Mouse (Mus musculus) left cerebral cortex, postnatal 36 days (tissue): ENCODE results near the gene Uqcc2. TPM values are rescaled to one million over a fixed set of nuclear protein-coding genes. Genes with fewer than 3 reads are reported as not detected.

Source experiments
- DNase-seq, 2 experiments: peaks; one replicate each; pipeline ENCODE4 v3.0.0; 2021 to 2022; ENCODE audit warnings: low spot score in 2 of 2, mixed read lengths in 1 of 2
- intact Hi-C: fragments of 180-260 bp; cut with DNase I; formaldehyde crosslinking; loops from one replicate; pipeline ENCODE4 v1.15.1; 2025
- total RNA-seq, 2 experiments: library from RNA; stranded (reverse); gene quantifications; 2 replicates each; pipeline ENCODE4 v1.2.3; 2021

Uqcc2 gene
- total RNA-seq, 2 experiments from 2014 or later = 230 to 254 TPM

DNA sequence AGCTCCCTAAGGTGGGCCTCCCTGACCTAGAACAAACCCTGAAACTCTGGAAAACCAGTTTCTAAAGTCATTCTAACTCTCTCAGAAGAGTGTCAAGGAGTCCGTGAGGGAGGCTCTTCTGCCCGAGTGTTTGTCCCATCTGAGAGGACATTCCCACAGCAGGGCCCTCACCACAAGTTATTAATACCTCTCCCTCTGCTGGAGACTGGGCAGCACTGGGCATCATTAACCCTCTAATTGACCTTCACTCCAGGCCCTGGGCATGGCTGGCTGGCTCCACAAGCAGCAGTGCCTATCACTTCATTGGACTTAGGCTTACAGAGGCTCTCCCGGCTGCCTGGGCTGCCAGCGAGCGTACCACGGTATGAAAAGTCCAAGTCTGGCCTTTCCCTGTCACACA lies 24.7 kb upstream of the Uqcc2 start:
- intact Hi-C loops = no loop called here
- no peak for DNase-seq

DNA sequence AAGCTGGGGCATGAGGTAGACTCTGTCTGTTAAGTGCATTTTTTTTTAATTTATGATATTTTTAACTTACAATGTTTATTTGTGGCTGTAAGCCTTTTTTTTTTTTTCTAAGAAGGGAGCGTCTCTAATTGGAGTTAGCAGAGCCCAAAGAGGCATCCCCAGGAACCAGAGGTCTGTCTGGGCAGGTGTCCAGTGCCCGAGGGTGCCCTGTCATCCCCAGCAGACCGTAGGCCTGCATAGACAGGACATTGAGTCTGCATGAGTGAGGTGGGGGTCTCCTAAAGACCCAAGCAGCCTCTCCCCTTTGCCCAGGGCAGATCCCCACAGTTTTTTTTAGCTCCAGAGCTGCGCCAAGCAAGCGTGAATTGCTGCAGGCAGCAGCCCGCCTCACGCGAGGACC lies 22.0 kb upstream of the Uqcc2 start:
- intact Hi-C loops = no loop called here
- DNase-seq = no peak

DNA sequence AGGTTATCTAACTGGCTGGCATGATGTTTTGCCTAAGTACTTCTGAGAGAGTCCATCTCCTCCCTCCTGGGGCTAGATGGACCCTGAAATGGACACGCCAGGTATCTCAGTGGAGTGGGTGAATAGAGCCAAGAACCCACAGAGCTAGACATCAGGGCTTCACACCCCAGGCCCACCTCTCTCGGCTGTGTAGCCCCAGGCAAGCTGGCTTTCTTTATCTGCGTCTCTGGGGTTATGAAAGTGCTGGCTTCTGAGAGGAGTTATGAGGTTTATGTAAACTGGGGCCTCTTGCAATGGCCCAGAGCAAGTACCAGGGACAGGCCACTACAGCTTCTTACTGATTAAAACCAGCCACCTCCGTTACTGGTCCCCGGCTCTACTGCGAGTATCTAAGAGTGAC lies 21.2 kb upstream of the Uqcc2 start:
- DNase-seq = no peak
- intact Hi-C loops = no loop called here

- intact Hi-C loops = no loop called here
These were observed 20.5 kb upstream of the Uqcc2 start for GRCm38 (mm10) chr17:27154256-27154655.

GRCm38 (mm10) chr17:27153773-27154193 lies 20.1 kb upstream of the Uqcc2 start:
- intact Hi-C loops = no loop called here
- DNase-seq = no peak

More at GRCm38 (mm10) chr17:27154256-27154655, 20.5 kb upstream of the Uqcc2 start:
- DNase-seq = no peak

DNA sequence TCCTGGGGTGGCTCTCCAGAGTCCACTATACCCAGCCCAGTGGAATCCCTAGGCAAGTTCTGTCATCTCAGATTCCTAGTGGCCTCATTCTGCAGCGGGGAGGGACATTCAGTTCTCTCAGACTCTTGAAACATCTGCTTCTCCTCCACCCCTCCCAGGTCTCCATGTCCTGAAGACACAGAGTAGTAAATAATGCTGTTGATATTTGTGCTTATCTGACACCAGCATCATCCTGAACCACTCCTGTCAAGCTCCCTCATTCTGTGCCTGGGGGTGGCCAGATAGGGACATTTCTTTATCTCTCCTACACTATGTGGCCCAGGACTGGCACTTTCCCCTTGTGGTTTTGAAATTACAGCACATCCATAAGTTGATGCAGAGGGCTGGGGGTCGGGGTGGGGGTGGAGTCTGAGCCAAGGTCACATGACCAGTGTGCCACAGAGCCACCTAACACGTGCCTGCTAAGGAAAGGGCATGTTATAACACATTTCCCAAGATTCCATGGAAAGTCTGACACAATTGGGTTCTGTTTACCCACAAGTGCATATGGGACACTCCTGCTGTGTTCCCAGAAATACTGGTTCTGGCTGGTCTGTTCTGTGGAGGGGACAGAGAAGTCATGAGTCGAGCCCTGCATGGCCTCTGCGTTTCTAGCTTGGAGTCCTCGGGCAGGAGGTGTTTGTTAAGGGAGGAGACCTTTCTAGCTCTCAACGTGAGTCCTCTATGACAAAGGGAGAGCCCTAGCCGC lies 19.4 kb upstream of the Uqcc2 start:
- DNase-seq = no peak
- intact Hi-C loops = no loop called here

DNA sequence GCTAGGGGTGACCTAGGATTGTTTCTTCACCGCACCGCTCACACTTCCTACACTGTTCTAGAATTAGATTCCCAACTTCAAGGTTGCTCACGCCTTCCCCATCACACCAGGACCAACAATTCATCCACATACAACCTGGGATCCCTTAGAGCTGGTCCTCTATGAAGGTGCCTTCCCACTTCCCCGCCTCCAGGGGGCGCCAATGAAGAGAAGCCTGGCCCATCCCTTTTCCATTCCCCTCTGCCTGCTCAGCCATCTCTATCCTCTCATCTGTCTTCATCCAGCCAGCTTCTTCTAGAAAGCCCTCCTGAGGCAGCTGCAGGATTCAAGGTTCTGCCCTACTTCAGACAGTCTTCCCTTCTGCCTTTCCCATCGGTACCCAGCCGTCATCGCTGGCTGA lies 17.7 kb upstream of the Uqcc2 start:
- DNase-seq = no peak
- intact Hi-C loops = no loop called here

DNA sequence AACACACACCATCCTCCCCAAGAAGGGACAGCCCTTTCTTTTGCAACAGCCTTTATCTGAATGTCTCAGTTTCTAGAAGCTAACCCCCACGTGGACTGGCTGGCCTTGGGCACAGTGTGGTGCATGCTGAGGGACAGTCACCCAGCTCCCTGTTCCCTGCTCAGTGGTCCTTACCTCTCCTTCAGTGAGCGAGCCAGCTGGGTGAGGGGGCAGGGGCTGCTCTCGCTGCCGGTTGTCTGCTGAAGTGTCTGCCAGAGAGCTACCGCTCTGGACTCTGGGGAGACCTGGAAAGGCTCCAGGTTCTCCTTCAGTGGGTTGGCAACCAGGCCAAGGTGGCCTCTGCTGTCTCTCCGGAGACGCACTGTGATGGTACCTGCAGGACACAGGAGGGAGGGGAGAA lies 17.2 kb upstream of the Uqcc2 start:
- intact Hi-C loops = no loop called here
- no peak for DNase-seq

GRCm38 (mm10) chr17:27146323-27146923 lies 12.7 kb upstream of the Uqcc2 start:
- intact Hi-C loops = no loop called here
- DNase-seq = no peak

GRCm38 (mm10) chr17:27144152-27144551 lies 10.4 kb upstream of the Uqcc2 start:
- intact Hi-C loops = no loop called here
- no peak for DNase-seq

DNA sequence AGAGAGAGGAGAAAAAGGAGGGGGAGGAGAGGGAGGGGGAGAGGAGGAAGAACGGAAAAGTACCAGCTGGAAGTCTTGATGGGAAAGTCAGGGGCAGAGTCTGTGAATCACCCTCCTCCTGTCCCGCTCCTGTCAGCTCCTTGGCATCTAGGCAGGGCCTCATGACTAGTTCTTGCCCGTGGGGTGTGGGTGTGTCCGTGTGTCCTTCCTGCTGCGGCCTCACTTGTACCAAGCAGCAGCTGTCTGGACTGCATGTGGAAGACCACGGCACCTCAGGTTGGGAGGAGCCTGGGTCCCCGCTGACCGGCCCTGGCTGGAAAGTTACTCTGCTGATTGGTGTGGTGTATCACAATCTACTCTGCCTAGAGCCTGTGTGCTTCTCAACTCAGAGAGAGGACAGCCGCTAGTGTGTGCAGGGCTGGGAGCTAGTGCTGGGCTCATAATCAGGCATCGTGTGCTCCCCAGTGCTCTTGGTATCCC lies 8.3 kb upstream of the Uqcc2 start:
- intact Hi-C loops = no loop called here
- DNase-seq = no peak

DNA sequence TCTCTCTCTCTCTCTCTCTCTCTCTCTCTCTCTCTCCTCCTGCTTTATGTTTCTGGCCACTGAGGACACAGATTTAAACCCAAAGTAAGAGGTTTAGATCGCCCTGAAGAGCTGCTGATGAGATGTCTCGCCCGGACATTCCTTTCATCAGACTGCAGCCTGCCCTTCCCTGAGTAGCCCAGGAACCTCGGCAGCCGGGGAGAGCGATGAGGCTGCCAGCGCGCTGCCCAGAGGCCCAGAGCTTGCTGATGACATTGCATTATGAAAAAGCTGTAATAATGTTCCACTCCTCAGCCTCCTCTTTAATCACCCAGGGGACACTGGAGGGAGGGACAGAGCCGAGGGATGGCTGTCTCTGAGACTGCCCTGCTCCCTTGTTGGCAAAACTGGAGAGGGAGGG lies 6.5 kb upstream of the Uqcc2 start:
- intact Hi-C loops = no loop called here
- no peak for DNase-seq

DNA sequence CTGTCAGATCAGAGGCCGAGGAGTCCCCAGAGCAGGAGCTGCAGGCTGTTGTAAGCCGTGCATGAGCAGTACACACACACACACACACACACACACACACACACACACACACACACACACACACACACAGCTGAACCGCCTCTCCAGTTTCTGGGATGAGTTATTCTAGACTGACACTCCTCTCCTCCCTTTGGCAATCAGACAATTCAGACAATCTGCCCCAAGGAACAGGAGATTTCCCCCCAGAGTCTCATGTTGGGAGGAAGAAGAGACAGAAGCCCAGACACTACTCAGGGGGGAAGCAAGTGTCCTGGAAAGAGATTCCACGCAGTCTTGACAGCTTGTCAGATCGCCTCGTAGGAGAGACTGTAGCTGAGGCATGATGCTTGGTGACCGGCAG lies 5.6 kb upstream of the Uqcc2 start:
- intact Hi-C loops = no loop called here

DNA sequence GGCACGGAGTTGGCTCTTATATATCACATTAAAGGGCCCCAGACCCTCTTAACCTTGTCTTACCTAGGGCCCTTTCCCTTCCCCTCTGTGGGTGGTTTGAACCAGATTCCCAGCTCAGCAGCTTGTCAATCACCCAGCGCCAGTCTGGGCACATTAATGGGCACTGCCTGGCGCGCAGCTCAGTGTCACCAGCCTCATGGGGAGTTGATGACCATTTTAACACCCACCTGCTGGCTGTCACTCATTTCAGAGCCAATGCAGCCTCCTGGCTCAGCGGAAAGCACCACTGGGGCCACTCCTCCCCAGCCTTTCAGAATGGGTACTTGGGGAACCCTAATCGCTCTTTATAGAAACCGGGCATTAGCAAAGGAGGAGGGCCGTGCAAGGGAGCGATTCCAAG lies 4.7 kb upstream of the Uqcc2 start:
- no peak for DNase-seq
- intact Hi-C loops = no loop called here

More for the DNA sequence above, 5.6 kb upstream of the Uqcc2 start:
- DNase-seq = no peak

GRCm38 (mm10) chr17:27134715-27135114 lies 999 bp upstream of the Uqcc2 start:
- intact Hi-C loops = loop anchor here (5.0 kb wide), 3 partner anchors 53 to 457 kb away; no protein-coding TSS in a partner anchor

DNA sequence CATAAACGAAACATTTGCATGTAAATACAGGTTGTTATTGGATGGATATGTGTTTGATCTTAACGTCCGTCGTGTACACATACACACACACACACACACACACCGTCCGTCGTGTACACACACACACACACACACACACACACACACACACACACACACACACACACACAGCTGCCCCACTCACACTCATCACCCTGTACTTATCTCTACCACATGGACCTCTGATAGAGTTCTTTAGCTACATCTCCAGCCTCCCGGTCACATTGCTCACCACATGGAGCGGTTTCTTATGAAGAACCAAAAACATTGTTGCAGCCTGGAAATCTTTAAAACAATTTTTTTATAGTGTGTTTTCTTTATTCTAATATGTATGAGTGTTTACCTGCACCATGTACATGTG lies 471 bp upstream of the Uqcc2 start:
- DNase-seq = no peak
- intact Hi-C loops = loop anchor here (5.0 kb wide), 3 partner anchors 53 to 457 kb away; no protein-coding TSS in a partner anchor

More at GRCm38 (mm10) chr17:27134715-27135114, 999 bp upstream of the Uqcc2 start:
- DNase-seq = no peak

- peak in 1 of 2 experiments; percentile 57 for DNase-seq
- intact Hi-C loops = loop anchor here (2.0 to 5.0 kb wide), 4 partner anchors 55 to 455 kb away; partner anchors contain the start of gene Lemd2
These were observed 1.5 kb downstream of the Uqcc2 start for GRCm38 (mm10) chr17:27132238-27132637.

DNA sequence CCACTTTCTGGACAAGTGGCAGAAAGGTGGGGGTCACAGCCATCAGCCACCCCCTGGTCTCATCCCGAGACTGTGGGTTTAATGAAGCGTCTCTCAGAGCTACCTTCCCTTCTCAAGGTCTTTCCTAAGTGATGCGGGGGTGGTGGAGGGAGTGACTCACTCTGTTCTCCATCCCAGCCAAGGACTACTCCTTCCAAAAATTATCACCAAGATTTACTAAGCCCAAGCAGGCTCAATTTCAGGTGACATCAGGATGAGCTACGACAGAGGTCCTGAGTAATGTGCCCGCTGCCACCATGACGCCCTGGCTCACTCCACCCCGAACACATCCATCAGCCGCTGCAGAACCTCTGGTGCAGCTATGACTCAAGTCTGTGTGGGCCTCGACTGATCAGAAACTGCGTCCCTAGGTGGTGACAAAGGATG lies 2.5 kb downstream of the Uqcc2 start:
- DNase-seq = peak in 1 of 2 experiments; percentile 53
- intact Hi-C loops = loop anchor here (5.0 kb wide), 3 partner anchors 56 to 454 kb away; no protein-coding TSS in a partner anchor

- intact Hi-C loops = loop anchor here (5.0 kb wide), 3 partner anchors 57 to 453 kb away; no protein-coding TSS in a partner anchor
- DNase-seq = no peak
These were observed 3.5 kb downstream of the Uqcc2 start for GRCm38 (mm10) chr17:27130246-27130645.

DNA sequence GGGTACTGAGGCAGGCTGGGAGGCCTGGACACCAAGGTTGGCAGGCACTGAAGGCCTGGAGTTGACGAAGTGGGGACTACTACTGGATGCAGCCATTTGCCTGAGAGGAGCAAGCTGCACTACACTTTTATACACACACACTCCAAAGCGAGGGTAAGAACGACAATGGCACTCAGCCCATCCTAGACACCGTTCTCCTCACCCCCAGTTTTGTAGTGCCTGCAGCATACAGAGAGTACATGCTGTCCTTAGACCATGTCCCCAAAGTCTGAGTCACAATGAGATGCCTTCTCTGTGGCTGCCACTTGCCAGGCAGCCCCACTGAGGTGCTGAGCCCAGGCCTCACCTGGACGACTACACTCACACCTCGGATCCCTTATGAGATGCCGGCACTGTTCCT lies 3.9 kb downstream of the Uqcc2 start:
- no peak for DNase-seq
- intact Hi-C loops = loop anchor here (5.0 to 10.0 kb wide), 4 partner anchors 57 to 453 kb away; partner anchors contain the start of genes Cuta and Phf1

- no peak for DNase-seq
- intact Hi-C loops = loop anchor here (10.0 kb wide), 1 partner anchor 194 kb away; the partner anchor contains the start of genes Cuta and Phf1
These were observed 4.4 kb downstream of the Uqcc2 start for GRCm38 (mm10) chr17:27129291-27129690.
